Mouse (Mus musculus) lung, adult 2 months (tissue): Measurements from ENCODE around the gene Zfhx3.

ENCODE experiments used
- CTCF ChIP-seq: fragments of 200-500 bp; IDR thresholded peaks from 2 replicates; pipeline ENCODE4 v1.5.1; 2011; ENCODE audit warnings: mild to moderate bottlenecking, low read length, control low read depth; ENCODE audit not compliant: insufficient read depth
- POLR2A ChIP-seq: fragments of 200-500 bp; IDR thresholded peaks from 2 replicates; pipeline ENCODE4 v1.6.1; 2011; ENCODE audit warnings: low read depth, mild to moderate bottlenecking, control low read depth, low read length, borderline replicate concordance; ENCODE audit errors: extremely low read depth

- TF ChIP-seq CTCF (no peak), POLR2A (no peak)
These were observed 752.1 kb downstream of the Zfhx3 start for GRCm38 (mm10) chr8:108694516-108694915.
